Mouse (Mus musculus): ENCODE measurements around the gene Tnc.

DNA sequence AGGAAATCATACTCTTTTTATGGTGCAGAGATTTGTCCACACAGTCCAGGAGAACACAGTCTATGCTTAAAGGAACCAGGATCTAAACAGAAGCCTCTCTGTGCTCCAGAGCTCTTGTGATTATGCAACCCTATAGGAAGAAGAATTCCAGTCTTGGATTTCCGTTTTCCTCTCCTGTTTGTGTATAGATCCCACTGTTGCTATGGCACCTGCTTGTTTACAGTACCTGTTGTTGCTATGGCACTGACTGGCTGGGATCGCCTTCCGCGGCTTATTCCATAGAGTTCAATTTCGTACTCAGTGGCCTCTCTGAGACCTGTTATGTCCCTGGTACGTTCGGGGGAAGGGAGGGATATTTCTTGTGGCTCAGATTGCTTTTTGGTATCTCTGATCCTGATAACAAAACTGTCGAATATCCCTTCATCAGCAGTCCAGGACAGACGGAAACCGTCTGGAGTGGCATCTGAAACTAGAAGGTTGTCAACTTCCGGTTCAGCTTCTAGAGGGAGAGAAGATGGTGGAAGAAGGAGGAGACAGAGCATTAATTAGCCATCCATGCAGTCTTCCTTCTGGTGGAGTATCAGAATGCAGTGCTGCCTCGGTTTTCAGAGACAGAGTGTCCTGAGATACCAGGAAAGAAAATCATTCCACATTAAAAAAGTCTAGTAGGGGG lies 64.3 kb downstream of the Tnc start:
- TF ChIP-seq POLR2A (IDR thresholded peaks at IDR 0.05; ENCODE audit: borderline replicate concordance, extremely low read depth, insufficient read depth, insufficient read length, poor library complexity, severe bottlenecking) (no peak), CTCF (IDR thresholded peaks at IDR 0.05; ENCODE audit: borderline replicate concordance, extremely low read depth, insufficient read depth, insufficient read length) (no peak)
